Mouse (Mus musculus) heart, adult 8-10 months (tissue): Measurements from ENCODE around the gene Mfsd7a. TPM values are rescaled to one million over a fixed set of nuclear protein-coding genes. Genes with fewer than 3 reads are reported as not detected.

Experiments used
- DNase-seq: peaks from one replicate; pipeline ENCODE4 v3.0.0; 2022; ENCODE audit warnings: low spot score
- total RNA-seq, 4 experiments: library from RNA; stranded (reverse); gene quantifications; 2 replicates each; pipeline ENCODE4 v1.2.4; 2022

Gene Mfsd7a
- total RNA-seq, 4 experiments from 2014 or later = 1.5 to 3.0 (median 2.5) TPM

DNA sequence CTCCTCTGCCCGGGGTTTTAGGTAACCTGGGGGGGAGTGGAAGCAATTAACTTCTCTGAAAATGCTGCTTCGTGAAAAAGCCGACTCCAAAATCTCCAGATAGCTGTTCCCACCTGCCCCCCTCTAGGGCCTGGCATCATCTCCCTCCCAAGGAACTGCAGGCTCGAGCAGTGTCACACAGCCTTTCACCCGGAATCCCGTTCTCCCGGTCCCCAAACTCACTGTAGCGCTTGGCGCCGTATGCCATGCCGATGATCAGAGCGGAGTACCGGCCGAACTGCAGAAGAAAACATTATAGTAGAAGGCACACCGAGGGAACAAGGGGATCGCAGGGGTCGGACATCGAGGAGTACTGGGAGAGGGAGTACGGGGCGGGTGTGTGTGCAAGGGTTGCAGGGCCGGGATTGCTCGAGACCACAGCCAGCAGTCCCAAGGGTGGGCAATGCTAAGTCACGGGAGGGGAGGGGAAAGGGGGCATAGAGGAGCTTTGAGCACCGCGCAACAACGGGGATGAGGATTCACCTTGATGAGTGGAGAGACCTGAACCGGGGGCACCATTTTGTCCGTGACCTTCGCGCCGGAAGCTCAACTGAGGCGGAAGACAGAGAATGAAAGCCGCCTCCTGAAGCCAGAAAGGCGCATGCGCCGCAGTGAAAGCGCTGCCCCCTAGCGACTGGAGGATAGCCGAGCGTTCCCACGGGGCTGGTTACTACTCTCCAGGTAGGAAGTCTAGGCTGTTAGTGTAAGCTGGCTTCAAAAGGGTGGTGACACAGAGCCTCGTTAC, 14.7 kb downstream of the Mfsd7a start, which contains the start of gene Atp5k:
TSS of gene Atp5k (minus strand) at position 645 of the 784 bp plus-strand sequence.
- DNase-seq = peak; percentile 92

GRCm38 (mm10) chr5:108431196-108431595, 17.5 kb downstream of the Mfsd7a start:
- DNase-seq = no peak

GRCm38 (mm10) chr5:108427186-108427585, 21.5 kb downstream of the Mfsd7a start:
- DNase-seq = peak; percentile 61

GRCm38 (mm10) chr5:108423427-108423826, 25.3 kb downstream of the Mfsd7a start:
- DNase-seq = no peak

DNA sequence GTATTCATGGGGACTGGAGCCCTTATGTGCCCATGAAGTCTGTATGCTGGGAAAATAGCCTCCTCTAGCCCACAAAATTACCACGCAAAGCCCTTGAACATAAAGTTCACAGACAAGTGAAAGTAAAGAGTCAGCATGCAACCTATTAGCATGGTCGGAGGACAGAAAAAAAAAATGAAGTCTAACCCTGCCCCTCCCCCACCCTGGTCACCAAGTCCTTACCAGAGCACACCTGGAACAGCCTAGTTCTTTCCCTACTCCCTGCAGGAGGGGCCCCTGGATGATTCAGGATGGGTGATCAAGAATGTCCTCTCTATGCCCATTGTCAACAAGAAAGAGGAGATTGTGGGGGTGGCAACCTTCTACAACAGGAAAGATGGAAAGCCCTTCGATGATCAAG, 25.9 kb downstream of the Mfsd7a start:
- no peak for DNase-seq

- no peak for DNase-seq
Observed at GRCm38 (mm10) chr5:108414711-108415110, 34.0 kb downstream of the Mfsd7a start.

- no peak for DNase-seq
Observed at GRCm38 (mm10) chr5:108406977-108407376, 41.7 kb downstream of the Mfsd7a start.

DNA sequence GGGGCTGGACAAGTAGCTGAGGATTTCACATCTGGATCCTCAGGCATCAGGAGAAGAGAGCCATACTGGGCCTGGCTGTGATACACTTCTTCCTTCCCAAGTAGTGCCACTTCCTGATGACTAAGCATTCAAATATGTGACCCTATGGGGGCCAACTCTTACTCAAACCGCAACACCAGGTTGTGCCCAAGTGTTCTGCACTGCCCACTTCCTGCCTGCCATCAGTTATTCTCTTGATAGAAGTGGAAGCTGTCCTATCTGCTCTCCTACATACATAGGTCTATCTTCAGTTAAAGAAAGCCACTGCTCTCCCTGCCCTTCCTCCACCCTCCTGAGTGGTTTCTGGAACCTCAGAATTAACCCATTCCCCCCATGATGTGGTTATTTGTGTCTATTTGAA, 43.2 kb downstream of the Mfsd7a start:
- no peak for DNase-seq

- no peak for DNase-seq
Observed at GRCm38 (mm10) chr5:108403453-108403852, 45.2 kb downstream of the Mfsd7a start.

Other genes starting within 250 kb of the Mfsd7a start
- 10 to 100 TPM; 18.3 to 21.6 (median 19.3) TPM for gene Dr1, start 180.0 kb downstream of the Mfsd7a start, total RNA-seq
- gene Pigg, start 136.3 kb downstream of the Mfsd7a start, total RNA-seq = 10 to 100 TPM; 10.4 to 12.9 (median 12.2) TPM
- gene Gm42517, start 81.0 kb downstream of the Mfsd7a start, total RNA-seq = 1 to 10 TPM; 2.6 to 4.8 (median 3.6) TPM
- not detected for gene Pde6b, start 60.5 kb downstream of the Mfsd7a start, total RNA-seq
- 1,000 to 10,000 TPM in 2 of 4 experiments, 100 to 1,000 TPM in 2; 523 to 1,345 (median 957) TPM for gene Atp5k, start 14.4 kb downstream of the Mfsd7a start, total RNA-seq
- gene Pcgf3, start 12.3 kb upstream of the Mfsd7a start, total RNA-seq = 10 to 100 TPM; 29.3 to 32.0 (median 31.5) TPM
- gene Cplx1, start 101.1 kb upstream of the Mfsd7a start, total RNA-seq = under 1 TPM; 0.22 to 0.24 (median 0.22) TPM
- gene Gak, start 180.9 kb upstream of the Mfsd7a start, total RNA-seq = 10 to 100 TPM; 20.1 to 26.2 (median 21.0) TPM
- 10 to 100 TPM in 3 of 4 experiments, 1 to 10 TPM in 1; 9.9 to 11.5 (median 11.0) TPM for gene Tmem175, start 180.9 kb upstream of the Mfsd7a start, total RNA-seq
- 10 to 100 TPM; 17.9 to 27.3 (median 21.1) TPM for gene Idua, start 211.4 kb upstream of the Mfsd7a start, total RNA-seq
- 1 to 10 TPM; 5.1 to 8.9 (median 6.1) TPM for gene Dgkq, start 220.8 kb upstream of the Mfsd7a start, total RNA-seq
- under 1 TPM in 1 of 4 experiments, not detected in 3; 0.06 TPM for gene Slc26a1, start 226.7 kb upstream of the Mfsd7a start, total RNA-seq
- gene Fgfrl1, start 243.5 kb upstream of the Mfsd7a start, total RNA-seq = 10 to 100 TPM; 22.5 to 30.0 (median 26.3) TPM